Mouse (Mus musculus) stomach, embryonic 16.5 days (tissue): ENCODE data around the gene Tnfaip8l3. TPM values are rescaled to one million over a fixed set of nuclear protein-coding genes. Genes with fewer than 3 reads are reported as not detected.
A peak's percentile ranks its signal among the peaks of the same experiment; 100 is the strongest.

Experiments used
- ATAC-seq: fragments of 200-750 bp; cut with Nextera tagmentation; 2 replicates; pipeline ENCODE4 v1.8.0; 2017; ENCODE audit warnings: moderate number of reproducible peaks, moderate TSS enrichment; ENCODE audit not compliant: insufficient read depth, low FRiP score
- H3K27ac ChIP-seq: fragments of 300-500 bp; sonication (generic); 2 replicates; pipeline ENCODE4 v1.5.1; 2014; ENCODE audit warnings: low read length
- H3K27me3 ChIP-seq: fragments of 300-500 bp; sonication (generic); 2 replicates; pipeline ENCODE4 v1.6.1; 2014; ENCODE audit warnings: low read length, control low read depth, mixed read lengths; ENCODE audit not compliant: control insufficient read depth, insufficient read depth
- H3K36me3 ChIP-seq: fragments of 300-500 bp; sonication (generic); 2 replicates; pipeline ENCODE4 v1.6.1; 2014; ENCODE audit warnings: low read length; ENCODE audit not compliant: control insufficient read depth, insufficient read depth
- H3K4me1 ChIP-seq: fragments of 300-500 bp; sonication (generic); 2 replicates; pipeline ENCODE4 v1.6.1; 2014; ENCODE audit warnings: low read length, control low read depth, mixed read lengths; ENCODE audit not compliant: control insufficient read depth, insufficient read depth
- H3K4me2 ChIP-seq: fragments of 300-500 bp; sonication (generic); 2 replicates; pipeline ENCODE4 v1.6.1; 2014; ENCODE audit warnings: low read depth, low read length, mixed read lengths
- H3K4me3 ChIP-seq: fragments of 300-500 bp; sonication (generic); replicated peaks from 2 replicates; pipeline ENCODE4 v1.5.1; 2014; ENCODE audit warnings: mild to moderate bottlenecking, low read length
- H3K9ac ChIP-seq: fragments of 300-500 bp; sonication (generic); 2 replicates; pipeline ENCODE4 v1.6.1; 2014; ENCODE audit warnings: low read length
- H3K9me3 ChIP-seq: fragments of 300-500 bp; sonication (generic); replicated peaks from 2 replicates; pipeline ENCODE4 v1.6.1; 2016; ENCODE audit warnings: low read length, control low read depth; ENCODE audit not compliant: control insufficient read depth
- WGBS: fragments of 180-500 bp; shearing (Covaris S2); extraction: QIAGEN DNeasy Blood & Tissue Kit; methylation state at CpG from one replicate; pipeline ENCODE4 v1.1.7; 2014; 5-methylcytosine and 5-hydroxymethylcytosine counted together
- polyA plus RNA-seq: library from polyadenylated mRNA; unstranded; fragments of >200 nt; fragmentation: Nextera tagmentation; extraction: Ambion mirVana; gene quantifications from 2 replicates; pipeline ENCODE4 v1.2.1, GENCODE M21; 2015

Tnfaip8l3 gene
- 0.05 and 0.21 TPM in 2 replicates for polyA plus RNA-seq

- WGBS: 0% methylated on average over 34 of the region's 35 CpGs
- Histone ChIP-seq H3K4me3 (peak within 1 kb of the TSS; percentile 54), H3K9ac (peak within 1 kb of the TSS; percentile 66), H3K27ac (no peak within 1 kb of the TSS), H3K27me3 (peaks cover 22% of the 10 kb centered on the region), H3K4me1 (peaks cover 12% of the 10 kb centered on the region), H3K9me3 (no peaks in the 10 kb centered on the region), H3K4me2 (peak within 1 kb of the TSS; percentile 95), H3K36me3 (no peaks in the 10 kb centered on the region)
- ATAC-seq: peak; percentile 45; the same call in 1 of the 2 replicates
Observed at GRCm38 (mm10) chr9:54068032-54068649, at the start of gene Tnfaip8l3. Tnfaip8l3 (minus strand) TSS chr9:54068388.

GRCm38 (mm10) chr9:54112726-54113125 is 44.5 kb upstream of the Tnfaip8l3 start:
- Histone ChIP-seq H3K9ac (no peak overlapping the region), H3K36me3 (no peaks in the 10 kb centered on the region), H3K4me2 (no peak overlapping the region), H3K4me1 (no peaks in the 10 kb centered on the region), H3K4me3 (no peak overlapping the region), H3K27me3 (no peaks in the 10 kb centered on the region), H3K27ac (no peak overlapping the region), H3K9me3 (no peaks in the 10 kb centered on the region)
- no peak for ATAC-seq

- Histone ChIP-seq H3K9me3 (peaks cover 4% of the 10 kb centered on the region; the same call in 1 of the 2 replicates), H3K4me2 (no peak overlapping the region), H3K4me1 (no peaks in the 10 kb centered on the region), H3K36me3 (no peaks in the 10 kb centered on the region), H3K9ac (no peak overlapping the region), H3K27ac (no peak overlapping the region), H3K4me3 (no peak overlapping the region), H3K27me3 (no peaks in the 10 kb centered on the region)
- ATAC-seq: no peak
Observed at GRCm38 (mm10) chr9:54098636-54099035, 30.4 kb upstream of the Tnfaip8l3 start.

GRCm38 (mm10) chr9:54097091-54097490 is 28.9 kb upstream of the Tnfaip8l3 start:
- no peak overlapping the region for H3K4me3 ChIP-seq
- no peaks in the 10 kb centered on the region for H3K27me3 ChIP-seq
- no peaks in the 10 kb centered on the region for H3K4me1 ChIP-seq
- no peak overlapping the region for H3K9ac ChIP-seq
- no peaks in the 10 kb centered on the region for H3K9me3 ChIP-seq
- 73% methylated on average over 6 of the region's 6 CpGs for WGBS
- no peak overlapping the region for H3K27ac ChIP-seq
- ATAC-seq: no peak
- no peak overlapping the region for H3K4me2 ChIP-seq
- no peaks in the 10 kb centered on the region for H3K36me3 ChIP-seq

- H3K9ac ChIP-seq: no peak overlapping the region
- no peak for ATAC-seq
- H3K9me3 ChIP-seq: no peaks in the 10 kb centered on the region
- no peaks in the 10 kb centered on the region for H3K27me3 ChIP-seq
- H3K4me2 ChIP-seq: no peak overlapping the region
- no peaks in the 10 kb centered on the region for H3K4me1 ChIP-seq
- no peak overlapping the region for H3K4me3 ChIP-seq
- no peak overlapping the region for H3K27ac ChIP-seq
- H3K36me3 ChIP-seq: no peaks in the 10 kb centered on the region
- 75% methylated on average over 3 of the region's 3 CpGs for WGBS
Observed at GRCm38 (mm10) chr9:54084245-54084644, 16.1 kb upstream of the Tnfaip8l3 start.

GRCm38 (mm10) chr9:54077740-54078139 is 9.6 kb upstream of the Tnfaip8l3 start:
- ATAC-seq: no peak

GRCm38 (mm10) chr9:54074901-54075300 is 6.7 kb upstream of the Tnfaip8l3 start:
- ATAC-seq: no peak
- no peak overlapping the region for H3K4me2 ChIP-seq
- H3K4me3 ChIP-seq: no peak overlapping the region
- H3K27me3 ChIP-seq: no peaks in the 10 kb centered on the region
- no peaks in the 10 kb centered on the region for H3K36me3 ChIP-seq
- no peak overlapping the region for H3K9ac ChIP-seq
- no peaks in the 10 kb centered on the region for H3K9me3 ChIP-seq
- H3K27ac ChIP-seq: no peak overlapping the region
- H3K4me1 ChIP-seq: no peaks in the 10 kb centered on the region
- WGBS: 71% methylated on average over 3 of the region's 3 CpGs

More at GRCm38 (mm10) chr9:54077740-54078139, 9.6 kb upstream of the Tnfaip8l3 start:
- Histone ChIP-seq H3K36me3 (no peaks in the 10 kb centered on the region), H3K27me3 (no peaks in the 10 kb centered on the region), H3K4me3 (no peak overlapping the region), H3K9ac (no peak overlapping the region), H3K4me1 (no peaks in the 10 kb centered on the region), H3K9me3 (no peaks in the 10 kb centered on the region), H3K27ac (no peak overlapping the region), H3K4me2 (no peak overlapping the region)
- WGBS: 64% methylated on average over 2 of the region's 2 CpGs

GRCm38 (mm10) chr9:54073688-54074087 is 5.5 kb upstream of the Tnfaip8l3 start:
- WGBS: 73% methylated on average over 4 of the region's 4 CpGs
- Histone ChIP-seq H3K4me3 (no peak overlapping the region), H3K27ac (no peak overlapping the region), H3K27me3 (peaks cover 2% of the 10 kb centered on the region; the same call in 1 of the 2 replicates), H3K9ac (no peak overlapping the region), H3K9me3 (no peaks in the 10 kb centered on the region), H3K4me2 (no peak overlapping the region), H3K36me3 (no peaks in the 10 kb centered on the region), H3K4me1 (peaks cover 4% of the 10 kb centered on the region)
- ATAC-seq: no peak

- no peaks in the 10 kb centered on the region for H3K9me3 ChIP-seq
- ATAC-seq: no peak
- peaks cover 12% of the 10 kb centered on the region for H3K4me1 ChIP-seq
- H3K36me3 ChIP-seq: no peaks in the 10 kb centered on the region
- no peak overlapping the region for H3K9ac ChIP-seq
- no peak overlapping the region for H3K27ac ChIP-seq
- 64% methylated on average over 7 of the region's 7 CpGs for WGBS
- peaks cover 18% of the 10 kb centered on the region for H3K27me3 ChIP-seq
- H3K4me3 ChIP-seq: no peak overlapping the region
- H3K4me2 ChIP-seq: no peak overlapping the region
Observed at GRCm38 (mm10) chr9:54071474-54072095, 3.4 kb upstream of the Tnfaip8l3 start.
